Comparison of ENCODE assay signal across 9 mouse cellular contexts in the genomic region with DNA sequence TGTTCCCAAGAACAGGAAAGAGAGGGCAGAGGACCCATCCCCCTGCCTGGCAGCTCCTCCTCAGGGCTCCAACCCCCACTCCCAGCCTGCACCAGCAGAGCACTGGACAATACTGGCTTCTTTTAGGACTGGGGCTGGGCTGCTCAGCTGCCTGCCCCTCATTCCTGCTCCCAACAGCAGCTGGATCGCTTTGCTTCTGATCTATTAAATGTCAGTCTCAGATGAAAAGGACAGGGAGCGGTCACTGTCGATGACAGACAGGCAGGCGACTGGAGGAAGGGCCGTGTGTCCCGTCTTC. TPM values are rescaled to one million over a fixed set of nuclear protein-coding genes. Genes with fewer than 3 reads are reported as not detected.
DNase-seq lines count a peak whose midpoint lies in the region; ATAC-seq and TF ChIP-seq lines count a peak whose summit lies in the region.
"Had no signal": no experiment of that assay in that cellular context is flagged by ENCODE, and none has a peak within 500 bp of the region (broad histone marks: within the 10 kb centered on the region; RNA-seq: fewer than 3 reads in every experiment).

No protein-coding gene starts in this region.

- peaks cover 54% of the 10 kb centered on the region for H3K4me1 ChIP-seq in kidney, postnatal 0 days (replicated peaks; ENCODE audit: insufficient read depth, low read length)
- H3K4me1 ChIP-seq in forebrain, embryonic 12.5 days = peaks cover 53% of the 10 kb centered on the region
- H3K4me1 ChIP-seq in midbrain, embryonic 12.5 days = peaks cover 33% of the 10 kb centered on the region

- no peaks in the 10 kb centered on the region for H3K9me3 ChIP-seq in kidney, postnatal 0 days (replicated peaks; ENCODE audit: low read length)
- no peaks in the 10 kb centered on the region for H3K9me3 ChIP-seq in forebrain, embryonic 12.5 days
- H3K9me3 ChIP-seq in midbrain, embryonic 12.5 days = no peaks in the 10 kb centered on the region

- no peak for DNase-seq in kidney, postnatal 0 days (ENCODE audit: low spot score)
- DNase-seq in kidney, postnatal 25 days = no peak
- peak; percentile 74 for DNase-seq in brain, adult 2 months (ENCODE audit: low read depth, low spot score)
- DNase-seq in adrenal gland, postnatal 25 days = no peak
- no peak for DNase-seq in layer of hippocampus, postnatal 25 days (ENCODE audit: extremely low spot score in 1 of 2, low spot score in 1 of 2)
- no peak for DNase-seq in adipocyte (ENCODE audit: low spot score)
- DNase-seq: adrenal gland, postnatal 36 days had no signal

- H3K27me3 ChIP-seq in kidney, postnatal 0 days (ENCODE audit: insufficient read depth, low read length) = no peaks in the 10 kb centered on the region
- 0 out of 2 replicates have a peak, but pooled peaks cover 2% of the 10 kb centered on the region for H3K27me3 ChIP-seq in forebrain, embryonic 12.5 days
- no peaks in the 10 kb centered on the region; the same call in 1 of the 2 replicates for H3K27me3 ChIP-seq in midbrain, embryonic 12.5 days

- TF ChIP-seq CTCF in kidney, postnatal 0 days (IDR thresholded peaks at IDR 0.05; ENCODE audit: low read depth) = no peak

- H3K36me3 ChIP-seq in kidney, postnatal 0 days (ENCODE audit: insufficient read depth, low read length) = no peaks in the 10 kb centered on the region
- H3K36me3 ChIP-seq in forebrain, embryonic 12.5 days (replicated peaks) = no peaks in the 10 kb centered on the region
- no peaks in the 10 kb centered on the region for H3K36me3 ChIP-seq in midbrain, embryonic 12.5 days

- 32% methylated on average over 6 of the region's 6 CpGs for WGBS in kidney, postnatal 0 days
- 12% methylated on average over 6 of the region's 6 CpGs for WGBS in forebrain, embryonic 12.5 days
- 5% methylated on average over 6 of the region's 6 CpGs for WGBS in midbrain, embryonic 12.5 days

- ATAC-seq in kidney, postnatal 0 days (replicated peaks; ENCODE audit: low FRiP score, low read depth) = no peak
- ATAC-seq in forebrain, embryonic 12.5 days (ENCODE audit: low FRiP score) = no peak; the same call in 1 of the 2 replicates
- peak; percentile 53; the same call in 1 of the 2 replicates for ATAC-seq in midbrain, embryonic 12.5 days (ENCODE audit: low FRiP score, low read depth)

- H3K9ac ChIP-seq in kidney, postnatal 0 days (ENCODE audit: low read depth, low read length) = no peak overlapping the region
- H3K9ac ChIP-seq in forebrain, embryonic 12.5 days = peak overlapping the region; percentile 17; the same call in 1 of the 2 replicates
- no peak overlapping the region for H3K9ac ChIP-seq in midbrain, embryonic 12.5 days (replicated peaks)

- 0 out of 2 replicates have a peak overlapping the region, but pooled peaks have one; percentile 0 for H3K27ac ChIP-seq in kidney, postnatal 0 days
- H3K27ac ChIP-seq in forebrain, embryonic 12.5 days = peak overlapping the region; percentile 56
- peak overlapping the region; percentile 39 for H3K27ac ChIP-seq in midbrain, embryonic 12.5 days (replicated peaks)

- H3K4me2 ChIP-seq in kidney, postnatal 0 days (ENCODE audit: low read length) = no peak overlapping the region
- no peak overlapping the region for H3K4me2 ChIP-seq in forebrain, embryonic 12.5 days
- H3K4me2 ChIP-seq in midbrain, embryonic 12.5 days (replicated peaks) = 0 out of 2 replicates have a peak overlapping the region, but pooled peaks have one; percentile 9

- no peak overlapping the region for H3K4me3 ChIP-seq in kidney, postnatal 0 days (replicated peaks; ENCODE audit: low read depth, low read length)
- no peak overlapping the region for H3K4me3 ChIP-seq in forebrain, embryonic 12.5 days (replicated peaks)
- H3K4me3 ChIP-seq in midbrain, embryonic 12.5 days = no peak overlapping the region

RNA-seq across cellular contexts. Expression of a gene that starts 40.4 kb away (rescaled TPM):
- polyA plus RNA-seq in kidney, postnatal 0 days (2015; fragmentation: Nextera tagmentation; extraction: Ambion mirVana) = 23.8 and 24.6 TPM in 2 replicates
- polyA plus RNA-seq in forebrain, embryonic 12.5 days (2016; fragmentation: Nextera tagmentation; extraction: Ambion mirVana) = 8.2 and 11.4 TPM in 2 replicates
- polyA plus RNA-seq in midbrain, embryonic 12.5 days (2016; fragmentation: Nextera tagmentation; extraction: Ambion mirVana) = 4.9 and 6.6 TPM in 2 replicates
- total RNA-seq in adrenal gland, postnatal 25 days (2021) = 15.4 and 22.0 TPM in 2 replicates
- total RNA-seq in layer of hippocampus, postnatal 25 days (2021) = 100 to 1,000 TPM; 127 to 132 TPM

Comparison
In these comparisons a context has a peak if more than half of its experiments do, and no peak if none do; other contexts are left out.
1. H3K27ac ChIP-seq: peak in every context shown above with its lines; median percentile 56 in forebrain, embryonic 12.5 days; 39 in midbrain, embryonic 12.5 days; 0 in kidney, postnatal 0 days.